Mouse (Mus musculus): ENCODE measurements around the gene Farsa. TPM values are rescaled to one million over a fixed set of nuclear protein-coding genes. Genes with fewer than 3 reads are reported as not detected.

Gene Farsa
- total RNA-seq, 1 experiment from 2014 or later: 108 TPM

DNA sequence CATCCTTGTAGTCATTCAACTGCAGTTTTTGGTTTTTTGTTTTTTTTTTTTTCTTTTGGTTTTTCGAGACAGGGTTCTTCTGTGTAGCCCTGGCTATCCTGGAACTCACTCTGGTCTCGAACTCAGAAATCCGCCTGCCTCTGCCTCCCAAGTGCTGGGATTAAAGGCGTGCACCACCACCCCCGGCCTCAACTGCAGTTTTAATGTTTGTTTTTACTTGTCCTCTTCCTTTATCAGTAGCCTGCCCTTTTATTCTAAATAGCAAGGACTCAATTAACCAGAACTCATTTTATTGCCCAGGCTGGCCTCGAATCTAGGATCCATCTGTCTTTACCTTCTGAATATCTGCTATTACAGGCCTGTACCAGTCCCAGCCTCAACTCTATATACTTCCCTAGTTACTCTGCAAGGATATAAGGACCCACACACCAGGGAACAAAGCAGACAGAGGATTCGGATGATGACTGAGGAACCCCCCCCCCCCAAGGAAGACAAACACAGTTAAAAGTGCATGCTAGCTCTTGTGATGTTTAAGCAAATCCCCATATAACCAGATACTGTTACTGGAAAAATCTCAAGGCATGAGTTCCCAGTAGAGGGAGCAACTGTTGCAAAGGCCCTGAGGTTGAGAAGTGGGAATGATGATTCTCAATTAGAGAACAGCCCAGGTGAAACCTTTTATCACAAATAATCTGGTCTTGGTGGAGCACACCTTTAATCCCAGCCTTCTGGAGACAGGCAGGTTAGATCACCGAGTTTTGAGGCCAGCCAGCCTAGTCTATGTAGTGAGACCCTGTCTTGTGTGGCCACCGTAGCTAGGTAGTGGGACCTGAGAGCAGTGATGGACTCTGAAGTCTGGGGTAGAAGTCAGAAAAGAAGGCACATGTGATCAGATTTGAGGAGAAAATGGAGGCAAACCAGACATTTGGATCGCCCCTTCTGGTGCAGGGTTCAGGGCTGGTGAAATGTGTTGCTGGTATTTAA, 23.7 kb upstream of the Farsa start:
- no peak for ATAC-seq (replicated peaks in 1 of 2; ENCODE audit: insufficient read depth in 1 of 2, low FRiP score in 2 of 2, low TSS enrichment in 1 of 2, low read depth in 1 of 2, poor library complexity in 2 of 2, severe bottlenecking in 2 of 2)

GRCm38 (mm10) chr8:84834002-84834865, 22.6 kb upstream of the Farsa start:
- no peak for ATAC-seq (replicated peaks in 1 of 2; ENCODE audit: insufficient read depth in 1 of 2, low FRiP score in 2 of 2, low TSS enrichment in 1 of 2, low read depth in 1 of 2, poor library complexity in 2 of 2, severe bottlenecking in 2 of 2)

DNA sequence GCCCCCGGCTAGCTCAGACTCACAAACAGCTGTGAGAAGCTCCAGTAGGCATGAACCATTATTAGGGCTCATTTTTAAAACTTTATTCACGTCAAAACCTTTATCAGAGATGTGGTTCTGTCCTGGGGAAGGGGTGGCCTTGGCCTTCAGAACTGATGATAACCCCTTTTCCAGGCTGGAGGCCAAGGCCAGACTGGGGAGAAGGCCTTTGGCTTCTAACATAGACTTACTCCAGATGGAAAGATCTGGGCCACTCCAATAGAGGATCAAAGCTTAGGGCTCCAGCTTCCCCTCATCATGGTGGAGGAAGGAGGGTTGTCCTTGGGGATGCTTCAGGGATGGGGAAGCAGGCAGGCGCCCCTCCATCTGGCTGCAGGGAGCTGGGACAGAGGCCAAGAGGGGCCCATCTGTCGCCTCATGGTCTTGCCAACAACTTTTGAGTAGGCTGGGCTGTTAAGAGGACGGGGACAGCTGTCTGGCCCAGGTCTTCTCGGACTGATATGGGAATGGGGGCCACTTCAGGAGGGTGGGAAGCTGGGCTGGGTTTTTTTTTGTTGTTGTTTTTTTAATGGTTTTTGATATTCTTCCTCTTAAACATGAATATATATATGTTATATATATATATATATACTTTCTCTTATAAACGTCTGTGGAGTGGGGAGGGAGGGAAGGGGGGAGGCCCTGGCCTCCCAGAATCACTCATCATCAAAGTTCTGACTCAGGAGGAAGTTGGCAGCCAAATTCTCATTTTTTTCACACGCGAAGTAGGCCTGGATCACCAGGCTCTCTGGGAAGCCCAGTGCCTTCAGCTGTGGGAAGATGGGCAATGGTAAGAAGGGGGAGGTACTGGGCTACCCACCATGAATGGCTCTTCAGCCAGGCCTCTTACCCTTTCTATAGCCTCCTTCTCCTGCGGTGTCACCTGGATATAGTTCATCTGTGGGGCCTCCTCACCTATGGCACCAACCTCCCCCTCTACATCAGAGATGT, 21.6 kb upstream of the Farsa start:
- ATAC-seq (replicated peaks in 1 of 2; ENCODE audit: insufficient read depth in 1 of 2, low FRiP score in 2 of 2, low TSS enrichment in 1 of 2, low read depth in 1 of 2, poor library complexity in 2 of 2, severe bottlenecking in 2 of 2): no peak

GRCm38 (mm10) chr8:84837149-84837911, 19.5 kb upstream of the Farsa start:
- no peak for ATAC-seq (replicated peaks in 1 of 2; ENCODE audit: insufficient read depth in 1 of 2, low FRiP score in 2 of 2, low TSS enrichment in 1 of 2, low read depth in 1 of 2, poor library complexity in 2 of 2, severe bottlenecking in 2 of 2)

DNA sequence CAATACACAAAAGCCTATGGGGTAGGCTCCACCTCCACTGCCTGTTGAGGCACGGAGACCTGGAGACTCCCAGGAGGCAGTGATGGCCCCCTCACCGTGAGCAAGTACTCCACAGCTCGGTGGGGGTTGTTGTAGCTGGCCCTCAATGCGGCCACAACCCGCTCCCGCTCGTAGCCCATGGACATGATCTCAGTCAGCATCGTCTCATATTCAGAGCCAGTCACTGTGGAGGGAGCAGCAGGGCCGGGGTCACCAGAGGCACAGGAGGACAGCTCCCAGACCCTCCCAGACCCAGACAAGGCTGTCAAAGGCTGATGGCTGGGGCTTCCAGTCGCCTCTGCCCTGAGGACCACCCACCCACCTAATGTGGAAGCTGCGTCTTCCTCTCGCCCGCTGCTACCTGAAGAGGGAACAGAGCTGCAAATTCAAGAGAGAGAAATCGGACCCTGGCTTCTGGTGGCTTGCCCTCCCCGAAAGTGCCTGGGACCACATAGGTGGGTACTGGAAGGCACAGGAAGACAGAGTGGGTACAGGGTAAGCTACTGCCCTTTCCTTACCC, 18.8 kb upstream of the Farsa start:
- ATAC-seq (replicated peaks in 1 of 2; ENCODE audit: insufficient read depth in 1 of 2, low FRiP score in 2 of 2, low TSS enrichment in 1 of 2, low read depth in 1 of 2, poor library complexity in 2 of 2, severe bottlenecking in 2 of 2): no peak

DNA sequence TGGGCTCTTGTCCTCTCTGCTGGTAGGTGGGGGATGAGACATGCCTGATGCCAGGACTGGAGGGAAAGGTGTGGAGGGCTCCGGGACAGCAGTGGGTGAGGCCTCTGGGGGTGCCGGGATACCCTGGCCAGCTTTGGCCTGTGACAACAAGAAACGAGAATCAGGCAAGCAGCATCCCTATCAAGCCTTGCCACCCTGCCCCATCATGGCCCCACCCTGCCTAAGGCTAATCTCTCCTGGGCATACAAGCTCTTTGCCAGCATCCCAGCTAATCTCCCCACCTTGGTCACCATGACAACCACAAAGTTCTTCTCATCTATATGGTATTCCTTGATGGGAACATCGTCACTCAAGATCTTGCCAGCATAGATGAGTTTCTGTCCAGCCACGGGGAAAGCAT, 18.3 kb upstream of the Farsa start:
- no peak for ATAC-seq (replicated peaks in 1 of 2; ENCODE audit: insufficient read depth in 1 of 2, low FRiP score in 2 of 2, low TSS enrichment in 1 of 2, low read depth in 1 of 2, poor library complexity in 2 of 2, severe bottlenecking in 2 of 2)

DNA sequence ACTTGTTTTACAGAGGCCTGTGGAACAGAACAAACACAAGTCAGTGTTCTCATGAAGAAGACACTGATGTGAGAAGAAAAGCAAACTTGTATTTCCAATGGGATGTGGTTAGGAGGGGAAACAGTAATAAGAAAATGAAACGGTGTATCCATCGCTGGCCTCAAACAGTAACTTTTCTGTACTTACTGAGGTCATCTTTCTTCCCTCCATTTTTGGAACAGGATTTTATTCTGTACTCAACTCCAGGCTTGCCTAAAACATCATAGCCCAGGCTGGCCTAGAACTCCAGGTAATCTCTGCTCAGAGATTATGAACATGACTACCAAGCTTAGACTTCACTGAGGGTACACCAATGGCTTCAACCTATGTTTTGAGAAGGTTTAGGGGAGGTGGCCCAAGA, 17.4 kb upstream of the Farsa start:
- no peak for ATAC-seq (replicated peaks in 1 of 2; ENCODE audit: insufficient read depth in 1 of 2, low FRiP score in 2 of 2, low TSS enrichment in 1 of 2, low read depth in 1 of 2, poor library complexity in 2 of 2, severe bottlenecking in 2 of 2)

DNA sequence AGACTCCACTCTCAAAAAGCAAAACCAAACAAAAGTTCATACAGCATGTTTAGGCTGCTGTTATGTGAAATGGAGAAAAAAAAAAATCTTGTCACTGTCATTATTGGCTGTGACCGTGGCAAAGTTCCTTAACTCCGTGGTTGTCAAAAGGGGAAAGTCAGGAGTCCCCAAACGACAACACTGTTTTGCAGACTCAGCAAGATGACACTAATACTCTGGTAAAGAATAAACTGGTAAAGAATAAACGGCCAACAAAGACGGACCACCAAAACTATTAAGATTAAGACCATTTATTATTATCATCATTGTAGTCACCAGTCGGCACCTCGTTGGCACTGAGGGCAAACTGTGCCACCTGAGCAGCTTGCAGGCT, 16.9 kb upstream of the Farsa start:
- no peak for ATAC-seq (replicated peaks in 1 of 2; ENCODE audit: insufficient read depth in 1 of 2, low FRiP score in 2 of 2, low TSS enrichment in 1 of 2, low read depth in 1 of 2, poor library complexity in 2 of 2, severe bottlenecking in 2 of 2)

- ATAC-seq (replicated peaks in 1 of 2; ENCODE audit: insufficient read depth in 1 of 2, low FRiP score in 2 of 2, low TSS enrichment in 1 of 2, low read depth in 1 of 2, poor library complexity in 2 of 2, severe bottlenecking in 2 of 2): peak; percentile 94 to 95
Measured at GRCm38 (mm10) chr8:84840248-84840999, 16.4 kb upstream of the Farsa start, which contains the start of gene Rad23a. Gene Rad23a, minus strand, starts transcription at chr8:84840665.

DNA sequence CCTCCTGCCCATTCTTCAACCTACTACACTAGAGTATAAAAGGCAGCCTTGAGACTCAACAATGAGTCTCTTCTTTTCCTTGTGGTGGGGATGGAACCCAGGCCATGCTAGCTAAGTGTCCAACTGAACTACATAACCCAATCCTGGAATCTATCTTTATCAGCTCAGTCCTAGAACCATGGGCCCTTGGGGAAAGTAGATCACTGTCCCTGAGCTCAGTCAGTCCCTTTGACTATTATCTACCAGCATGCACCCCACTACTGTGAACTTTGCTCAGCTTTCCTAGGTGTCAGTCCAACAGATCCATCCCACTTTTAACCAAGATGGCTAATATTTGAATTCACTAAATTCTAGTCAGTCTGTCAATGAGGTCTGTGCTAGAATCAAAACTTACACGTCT, 15.3 kb upstream of the Farsa start:
- ATAC-seq (replicated peaks in 1 of 2; ENCODE audit: insufficient read depth in 1 of 2, low FRiP score in 2 of 2, low TSS enrichment in 1 of 2, low read depth in 1 of 2, poor library complexity in 2 of 2, severe bottlenecking in 2 of 2): no peak

DNA sequence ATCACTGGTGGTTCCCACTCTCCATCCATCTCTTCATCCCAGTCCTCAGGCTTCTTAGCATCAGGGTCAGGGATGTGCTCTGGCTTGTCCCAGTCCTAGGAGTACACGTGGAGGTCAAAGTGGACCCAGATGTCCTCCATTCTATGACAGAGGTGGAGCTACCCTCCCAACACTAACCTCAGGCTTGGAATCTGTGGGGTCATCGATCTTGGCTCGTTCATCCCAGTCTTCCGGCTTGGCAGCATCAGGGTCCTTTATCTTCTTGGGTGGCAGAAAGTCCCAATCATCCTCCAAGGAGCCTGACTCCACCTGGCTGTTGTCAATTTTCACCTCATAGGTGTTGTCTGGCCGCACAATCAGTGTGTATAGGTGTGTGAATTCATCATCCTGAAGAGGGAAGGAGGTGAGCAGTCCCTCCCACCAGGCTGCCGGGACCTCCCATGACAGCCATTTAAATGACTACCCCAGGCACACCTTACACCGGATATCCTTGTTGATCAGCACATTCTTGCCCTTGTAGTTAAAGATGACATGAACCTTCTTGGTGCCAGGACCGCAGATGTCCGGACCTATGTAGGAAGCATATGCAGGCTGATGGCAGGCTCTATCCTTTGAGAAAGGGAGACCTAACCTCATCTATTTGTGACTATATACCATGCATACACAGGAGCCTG, 12.3 kb upstream of the Farsa start:
- ATAC-seq (replicated peaks in 1 of 2; ENCODE audit: insufficient read depth in 1 of 2, low FRiP score in 2 of 2, low TSS enrichment in 1 of 2, low read depth in 1 of 2, poor library complexity in 2 of 2, severe bottlenecking in 2 of 2): no peak

DNA sequence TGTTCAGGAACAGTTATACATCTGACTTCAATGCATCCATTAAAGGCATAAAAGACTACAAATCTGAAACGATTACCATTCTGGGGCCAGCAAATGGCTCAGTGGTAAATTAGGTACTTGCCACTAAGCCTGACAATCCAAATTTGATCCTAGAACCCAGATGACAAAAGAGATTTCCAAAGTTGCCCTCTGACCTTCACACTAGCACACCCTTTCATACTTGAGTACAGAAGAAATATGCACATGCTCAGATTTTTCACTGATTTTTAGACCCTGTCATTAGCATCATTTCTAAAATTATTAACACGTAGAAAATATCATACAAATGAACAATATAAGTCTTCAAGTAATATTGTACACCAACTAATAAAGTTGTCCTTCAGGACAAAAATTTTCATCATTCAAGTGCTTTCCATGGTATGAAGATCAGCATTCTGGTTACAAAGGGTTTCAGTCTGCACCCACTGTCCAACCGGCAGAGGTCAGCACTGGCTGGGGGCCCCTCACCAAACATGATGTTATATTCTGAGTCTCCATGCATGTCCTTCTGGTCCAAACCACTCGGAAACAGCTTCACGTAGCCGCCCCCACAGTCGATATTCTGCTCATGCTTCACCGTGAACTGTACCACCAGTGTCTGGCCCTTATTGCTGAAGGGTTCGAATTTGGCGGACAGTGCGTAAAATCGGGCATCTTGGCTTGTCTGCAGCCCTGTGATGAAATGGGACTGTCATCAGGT, 11.3 kb upstream of the Farsa start:
- ATAC-seq (replicated peaks in 1 of 2; ENCODE audit: insufficient read depth in 1 of 2, low FRiP score in 2 of 2, low TSS enrichment in 1 of 2, low read depth in 1 of 2, poor library complexity in 2 of 2, severe bottlenecking in 2 of 2): no peak

GRCm38 (mm10) chr8:84846094-84846721, 10.6 kb upstream of the Farsa start:
- ATAC-seq (replicated peaks in 1 of 2; ENCODE audit: insufficient read depth in 1 of 2, low FRiP score in 2 of 2, low TSS enrichment in 1 of 2, low read depth in 1 of 2, poor library complexity in 2 of 2, severe bottlenecking in 2 of 2): no peak; a peak in 1 of 4 replicates
